Mouse (Mus musculus): Measurements from ENCODE around the gene Lrrfip1.

- TF ChIP-seq CTCF (IDR thresholded peaks at IDR 0.05; ENCODE audit: low read depth) (no peak), EP300 (IDR thresholded peaks at IDR 0.05; ENCODE audit: low read depth) (no peak)
These were observed 36.7 kb downstream of the Lrrfip1 start for GRCm38 (mm10) chr1:91035266-91035665.

All from liver, embryonic 14.5 days (tissue).